Mouse (Mus musculus) 3T3-L1 (cell line): ENCODE data around the gene Fyn.

ENCODE experiments used
- DNase-seq: peaks from one replicate; pipeline ENCODE4 v3.0.0-alpha.2; 2015; ENCODE audit warnings: low read depth, low spot score

Gene Fyn

DNA sequence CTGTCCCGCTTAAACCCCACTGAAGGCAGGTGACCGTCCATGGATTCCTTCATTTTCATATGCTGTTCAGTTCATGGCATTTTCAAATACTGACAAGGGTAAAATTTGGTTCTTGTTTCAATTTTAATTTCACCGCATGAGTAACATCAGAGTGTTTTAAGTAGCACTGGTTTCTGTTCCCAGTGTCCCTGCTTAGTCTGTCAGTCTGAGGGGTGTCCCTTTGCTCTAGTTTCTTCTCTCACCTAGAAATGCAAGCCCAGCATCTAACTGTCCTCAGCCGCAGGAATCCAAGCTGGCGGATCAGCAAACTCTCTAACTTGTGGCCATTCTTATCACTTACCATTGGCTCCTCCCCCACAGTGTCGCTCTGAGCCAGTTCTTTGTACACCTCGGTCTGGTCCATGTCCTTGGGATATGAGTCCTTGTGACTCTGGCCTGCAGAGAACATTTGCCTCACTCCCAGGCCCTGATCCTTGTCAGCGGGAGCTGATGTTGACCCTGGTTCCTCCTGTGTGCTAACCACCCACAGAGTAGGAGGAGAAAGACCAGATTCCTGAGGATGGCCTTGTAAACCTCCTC lies 9.5 kb downstream of the Fyn start:
- DNase-seq, result no peak

DNA sequence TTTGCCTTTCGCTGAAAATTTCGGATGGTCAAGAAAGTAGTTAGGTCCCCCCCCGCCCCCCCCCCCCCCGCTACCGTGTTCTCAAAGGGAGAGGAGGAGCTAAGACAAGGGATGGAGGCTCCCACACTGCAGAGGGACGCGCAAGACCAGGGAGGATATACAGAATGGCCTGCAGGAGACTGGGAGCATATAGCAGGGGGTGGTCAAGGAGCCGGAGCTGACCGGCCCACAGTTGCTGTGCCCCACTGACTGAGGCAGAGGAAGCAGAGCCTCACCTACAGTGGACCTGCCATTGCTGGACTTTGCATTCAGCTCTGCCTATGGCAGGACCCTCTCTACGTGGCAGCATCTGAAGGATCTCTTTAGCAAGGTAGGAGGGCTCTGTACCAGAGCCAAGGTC lies 10.6 kb downstream of the Fyn start:
- no peak for DNase-seq

DNA sequence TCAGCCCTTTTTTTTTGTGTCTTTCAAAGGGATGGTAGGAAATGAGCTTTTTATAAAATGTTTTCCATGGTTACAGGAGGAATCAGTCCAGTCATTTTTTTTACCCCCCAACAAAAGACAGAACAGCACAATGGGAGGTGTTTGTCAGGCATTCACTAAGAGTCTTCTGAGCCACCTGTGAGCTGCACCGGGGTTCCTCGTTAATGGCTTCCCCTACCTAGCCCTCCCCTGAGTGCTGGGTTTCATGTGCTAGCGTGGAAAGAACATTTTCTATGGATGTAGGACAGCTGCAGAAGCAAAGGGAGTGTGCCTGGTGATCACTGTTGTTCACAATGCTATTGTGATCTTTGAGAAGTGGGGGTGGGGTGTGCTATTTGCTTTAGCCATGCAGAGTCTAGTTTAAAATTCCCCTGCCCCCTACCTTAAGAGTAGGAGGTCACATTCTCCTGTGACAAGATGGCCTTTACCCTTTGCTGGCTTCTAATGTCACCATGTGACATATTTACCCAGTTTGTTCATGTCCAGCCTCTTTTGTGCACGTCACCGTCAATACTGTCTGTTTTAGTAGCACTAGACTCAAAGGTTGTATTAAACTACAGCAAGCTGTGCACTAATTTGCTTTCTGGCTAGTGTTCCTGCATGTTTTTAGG lies 11.2 kb downstream of the Fyn start:
- no peak for DNase-seq

DNA sequence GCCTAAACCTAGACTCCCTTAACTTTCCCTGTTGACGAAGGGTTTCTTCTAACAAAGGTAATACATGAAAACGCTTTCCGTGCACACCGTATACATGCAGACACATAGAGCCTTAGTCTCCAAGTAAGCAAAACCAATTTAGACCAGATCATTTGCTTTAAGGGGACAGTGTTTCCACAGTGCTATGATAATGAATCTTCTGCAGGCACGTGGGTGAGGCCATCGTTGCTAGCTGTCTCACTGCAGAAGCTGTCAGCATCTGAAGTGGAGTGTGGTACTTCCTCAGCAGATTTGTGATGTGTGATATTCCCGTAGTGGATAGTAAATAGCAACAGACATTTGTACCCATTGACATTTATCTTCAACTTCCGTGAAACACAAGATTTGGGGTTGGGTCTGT lies 16.6 kb downstream of the Fyn start:
- no peak for DNase-seq

DNA sequence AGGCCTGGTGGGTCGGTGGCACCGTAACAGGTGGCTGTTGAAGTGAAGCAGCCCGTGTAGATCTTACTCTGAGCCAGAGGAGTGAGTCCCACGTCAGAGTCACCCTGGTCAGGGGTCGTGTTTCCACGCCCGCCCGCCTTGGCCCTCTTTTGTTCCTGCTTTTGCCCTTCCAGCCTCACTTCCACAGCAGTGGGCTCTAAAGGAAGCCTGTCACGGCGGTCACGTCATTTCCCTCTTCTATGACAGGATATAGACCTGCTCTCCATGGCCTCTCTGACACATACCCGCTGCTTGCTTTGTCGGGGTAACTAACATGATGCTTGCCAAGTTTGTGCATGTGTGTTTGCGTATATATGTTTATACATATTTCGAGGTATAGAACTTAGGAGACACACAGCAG lies 17.5 kb downstream of the Fyn start:
- no peak for DNase-seq

DNA sequence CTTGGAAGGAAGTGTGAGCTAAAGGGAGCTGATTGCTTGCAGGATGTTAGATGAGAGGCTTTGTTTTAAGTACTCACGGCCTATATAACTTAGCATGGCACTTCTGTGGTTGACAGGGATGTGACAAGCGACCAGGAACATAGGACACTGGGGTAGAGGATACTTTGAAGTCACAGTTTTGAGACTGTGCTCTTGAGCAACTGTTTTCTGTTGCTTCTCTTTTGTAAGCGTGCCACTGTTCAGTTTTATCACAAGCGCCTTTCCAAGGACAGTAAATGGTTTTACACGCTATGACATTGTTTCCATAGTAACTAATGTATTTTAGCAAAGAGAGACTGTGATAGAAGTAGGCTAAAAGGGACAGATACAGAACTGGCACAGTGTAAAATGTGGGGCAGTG lies 18.4 kb downstream of the Fyn start:
- DNase-seq, result no peak

DNA sequence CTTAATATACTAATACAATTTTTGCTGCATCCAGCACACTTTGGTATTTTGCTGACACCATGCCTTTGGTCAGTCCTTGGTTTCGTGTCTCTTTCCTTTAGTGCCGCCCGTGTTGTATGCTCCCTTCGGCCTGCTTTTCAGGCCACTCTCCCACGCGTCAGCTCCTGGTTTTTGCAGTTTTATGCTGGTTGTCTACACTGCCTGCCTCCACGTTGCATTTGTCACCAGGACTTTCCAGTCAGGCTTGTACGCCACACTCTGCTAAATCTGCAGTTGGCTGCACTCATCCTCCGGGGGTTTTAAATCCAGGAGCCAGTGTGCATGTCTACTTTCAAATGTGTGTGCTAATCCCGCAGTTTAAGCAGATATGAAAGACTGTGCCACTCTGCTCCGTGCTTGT lies 18.9 kb downstream of the Fyn start:
- no peak for DNase-seq

DNA sequence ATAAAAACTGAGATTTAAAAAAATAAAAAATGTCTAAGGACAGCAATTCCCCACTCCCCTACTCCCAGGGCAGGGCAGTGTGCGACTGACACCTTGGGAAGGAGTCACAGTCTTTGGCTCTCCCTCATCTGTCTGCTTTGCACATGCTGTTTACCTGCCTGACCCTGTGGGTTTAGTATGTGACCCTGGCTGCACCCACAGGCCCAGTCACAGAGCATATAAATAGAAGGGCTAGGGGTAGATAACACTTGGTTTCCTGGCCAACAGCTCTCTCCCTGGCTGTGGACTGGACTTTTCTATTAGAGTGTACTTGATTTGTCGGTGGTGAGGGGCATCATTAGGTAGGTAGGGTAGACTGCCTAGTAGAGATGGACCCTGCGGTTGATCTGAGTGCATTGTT lies 19.5 kb downstream of the Fyn start:
- no peak for DNase-seq

DNA sequence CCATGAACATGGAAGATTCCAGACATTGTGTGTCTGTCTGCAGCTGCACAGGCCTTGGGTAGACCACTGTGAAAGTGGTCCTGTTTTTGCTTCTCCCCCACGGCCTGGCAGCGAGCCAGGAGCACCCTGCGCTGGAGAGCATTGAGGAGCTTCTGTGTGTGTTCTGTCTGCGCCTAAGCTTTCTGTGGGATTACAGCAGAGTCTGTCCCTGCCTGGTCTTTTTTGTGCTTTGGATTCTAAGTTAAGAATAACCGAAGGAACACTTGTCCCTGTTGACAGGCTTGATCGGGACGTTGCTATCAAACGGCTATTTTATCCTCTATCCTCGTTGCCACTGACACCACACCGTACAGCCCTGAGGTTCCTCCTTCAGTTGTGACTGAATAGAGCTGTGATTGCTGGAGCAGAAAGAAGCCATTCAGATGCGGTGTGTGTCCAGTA lies 20.8 kb downstream of the Fyn start:
- no peak for DNase-seq

DNA sequence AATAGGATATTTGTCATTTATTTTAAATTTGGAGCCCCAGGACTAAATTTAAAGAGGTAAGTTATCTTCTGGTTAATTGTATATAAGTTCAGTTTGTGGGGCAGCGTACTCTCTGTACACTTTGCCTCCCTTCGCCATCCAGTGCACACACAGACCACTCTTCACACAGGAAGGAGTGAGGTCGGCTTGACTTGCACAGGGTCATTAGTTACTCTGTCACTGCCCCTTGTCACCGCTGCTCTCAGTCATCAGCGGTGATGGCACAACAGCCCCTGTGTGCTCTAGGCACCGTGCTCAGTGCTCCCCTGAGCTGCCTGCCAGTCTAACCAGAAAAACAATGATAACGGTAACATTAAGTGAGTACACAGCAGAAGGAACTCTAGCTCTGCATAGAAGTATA lies 21.9 kb downstream of the Fyn start:
- DNase-seq, result no peak

DNA sequence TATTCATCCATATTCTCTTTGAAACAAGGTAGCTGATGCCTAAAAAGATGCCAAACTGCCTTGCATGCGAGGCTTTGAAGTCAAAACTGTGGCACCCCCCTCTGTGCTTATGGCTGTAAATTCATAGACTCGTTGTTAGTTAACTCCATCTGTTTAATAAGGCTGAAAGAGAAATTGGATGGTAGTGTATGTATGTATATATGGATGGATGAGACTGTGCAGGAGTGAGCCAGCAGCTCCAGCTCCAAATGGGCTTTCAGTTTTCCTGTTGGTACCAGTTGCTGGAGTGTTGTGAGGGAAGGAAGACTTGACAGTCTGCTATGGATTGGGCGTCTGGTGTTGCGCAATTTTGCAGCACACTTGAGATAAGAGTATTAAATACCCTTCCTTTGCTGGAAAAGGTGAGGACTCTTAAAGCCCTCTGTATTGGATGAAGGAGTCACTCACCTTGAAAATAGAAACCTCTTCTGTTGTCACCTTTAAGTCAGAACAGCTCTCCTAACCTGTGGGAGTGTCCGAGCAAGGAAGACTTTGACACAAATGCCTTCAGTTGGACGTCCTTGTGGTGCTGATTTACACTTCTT lies 24.3 kb downstream of the Fyn start:
- DNase-seq, result no peak

DNA sequence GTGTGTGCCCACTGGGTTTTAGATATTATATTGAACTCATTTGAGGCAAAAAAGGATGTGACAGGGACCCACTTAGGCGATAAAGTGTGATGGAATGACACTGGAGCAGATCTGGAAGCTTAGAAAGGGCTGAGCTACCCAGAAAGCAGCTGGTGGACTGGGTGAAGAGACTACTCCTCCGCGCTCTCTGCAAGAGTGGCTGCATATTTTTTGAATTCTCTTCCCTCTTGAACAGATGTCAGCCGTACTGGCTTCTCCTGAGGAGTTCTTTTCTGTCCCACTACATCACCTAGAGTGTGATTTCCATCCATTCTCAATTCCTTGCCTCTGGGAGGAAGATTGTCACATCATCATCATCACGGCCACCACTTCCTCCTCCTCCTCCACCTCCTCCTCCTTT lies 26.9 kb downstream of the Fyn start:
- DNase-seq, result no peak

DNA sequence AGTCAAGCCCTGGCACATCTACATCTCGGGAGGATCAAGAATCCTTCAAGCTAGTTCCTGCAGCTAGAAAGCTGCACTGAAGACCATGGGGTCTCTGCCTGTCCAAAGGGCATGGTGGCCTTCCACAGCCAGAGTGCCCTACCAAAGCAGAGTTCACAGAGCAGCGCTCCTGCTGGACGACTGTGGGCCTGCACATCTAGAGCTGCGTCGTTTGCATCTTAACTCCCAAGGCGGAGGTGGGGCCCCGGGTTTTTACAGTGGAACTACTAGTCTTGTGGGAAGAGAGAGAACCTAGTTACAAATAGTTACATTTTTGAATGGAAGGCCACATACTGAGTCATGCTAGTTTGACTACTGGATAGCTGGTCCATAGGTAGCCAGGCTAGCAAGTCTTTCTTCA lies 30.3 kb downstream of the Fyn start:
- no peak for DNase-seq

DNA sequence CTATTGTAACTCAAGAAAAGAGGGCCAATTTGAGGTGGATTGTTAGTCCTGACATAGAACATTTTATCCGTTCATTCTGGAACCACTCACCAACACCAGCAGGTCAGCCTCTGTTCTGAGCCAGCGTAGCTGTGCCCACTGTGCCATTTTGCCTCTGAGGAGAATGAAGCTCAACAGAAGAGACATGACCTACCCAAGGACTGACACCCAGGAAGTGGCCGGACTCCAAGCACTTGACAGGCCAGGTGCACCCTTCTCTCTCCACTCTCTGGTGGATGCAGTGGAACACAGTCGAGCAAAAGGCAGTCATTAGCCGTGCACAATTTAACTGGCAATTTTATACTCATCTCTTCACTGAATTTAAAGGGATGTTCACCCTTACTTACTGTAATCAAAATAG lies 31.5 kb downstream of the Fyn start:
- DNase-seq, result no peak

DNA sequence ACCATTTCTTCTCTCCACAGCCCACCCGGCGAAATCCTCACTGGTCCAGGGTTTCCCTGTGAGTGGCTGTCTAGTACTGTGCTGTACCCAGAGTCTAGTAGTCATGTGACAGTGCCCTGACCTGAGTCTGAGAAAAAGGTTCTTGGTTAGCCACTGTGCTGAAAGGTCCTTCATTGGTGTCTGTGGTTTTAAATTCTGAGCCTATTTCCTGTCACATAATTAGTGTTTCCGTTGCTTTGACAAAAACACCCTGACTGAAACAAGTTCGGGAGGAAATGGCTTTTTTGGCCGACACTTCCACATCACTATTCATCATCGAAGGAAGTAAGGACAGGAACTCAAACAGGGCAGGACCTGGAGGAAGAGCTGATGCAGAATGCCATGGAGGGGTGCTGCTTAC lies 33.8 kb downstream of the Fyn start:
- no peak for DNase-seq

DNA sequence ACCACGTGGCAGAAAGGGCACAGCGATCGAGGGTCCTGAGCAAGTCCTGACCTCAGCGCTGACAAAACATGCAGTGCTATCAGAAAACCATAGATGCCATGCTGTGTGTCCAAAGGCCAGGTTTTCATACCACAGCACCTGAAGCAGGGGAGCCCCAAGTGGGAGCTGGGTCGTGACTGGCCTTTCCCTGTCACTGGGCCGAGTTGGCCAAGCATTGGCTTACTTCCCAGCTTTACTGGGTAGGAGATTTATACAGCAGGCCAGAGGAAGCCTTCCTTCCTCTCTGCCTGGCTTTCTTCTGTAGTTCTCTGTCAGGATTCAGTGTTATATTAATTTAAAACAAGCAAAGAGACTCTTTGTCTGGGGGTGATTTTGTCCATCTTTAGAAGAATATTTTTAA lies 35.1 kb downstream of the Fyn start:
- no peak for DNase-seq

DNA sequence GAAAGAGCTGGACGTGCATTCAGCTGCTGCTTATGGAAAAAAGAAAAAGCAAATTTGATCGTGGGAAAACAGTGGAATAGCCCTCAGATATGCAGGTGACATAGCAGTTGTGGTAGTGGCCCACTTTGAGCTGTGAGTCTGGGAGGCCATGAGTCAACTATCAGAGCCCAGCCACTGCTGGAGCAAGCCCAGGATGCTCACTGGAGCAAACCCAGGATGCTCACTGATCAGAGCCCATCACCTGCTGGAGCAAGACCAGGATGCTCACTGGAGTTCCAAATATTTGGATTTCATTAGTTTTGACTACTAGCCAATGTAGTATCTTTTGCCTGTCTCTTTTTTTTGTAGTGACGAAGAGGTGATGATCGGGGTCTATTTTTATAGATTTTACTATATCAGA lies 35.5 kb downstream of the Fyn start:
- no peak for DNase-seq

DNA sequence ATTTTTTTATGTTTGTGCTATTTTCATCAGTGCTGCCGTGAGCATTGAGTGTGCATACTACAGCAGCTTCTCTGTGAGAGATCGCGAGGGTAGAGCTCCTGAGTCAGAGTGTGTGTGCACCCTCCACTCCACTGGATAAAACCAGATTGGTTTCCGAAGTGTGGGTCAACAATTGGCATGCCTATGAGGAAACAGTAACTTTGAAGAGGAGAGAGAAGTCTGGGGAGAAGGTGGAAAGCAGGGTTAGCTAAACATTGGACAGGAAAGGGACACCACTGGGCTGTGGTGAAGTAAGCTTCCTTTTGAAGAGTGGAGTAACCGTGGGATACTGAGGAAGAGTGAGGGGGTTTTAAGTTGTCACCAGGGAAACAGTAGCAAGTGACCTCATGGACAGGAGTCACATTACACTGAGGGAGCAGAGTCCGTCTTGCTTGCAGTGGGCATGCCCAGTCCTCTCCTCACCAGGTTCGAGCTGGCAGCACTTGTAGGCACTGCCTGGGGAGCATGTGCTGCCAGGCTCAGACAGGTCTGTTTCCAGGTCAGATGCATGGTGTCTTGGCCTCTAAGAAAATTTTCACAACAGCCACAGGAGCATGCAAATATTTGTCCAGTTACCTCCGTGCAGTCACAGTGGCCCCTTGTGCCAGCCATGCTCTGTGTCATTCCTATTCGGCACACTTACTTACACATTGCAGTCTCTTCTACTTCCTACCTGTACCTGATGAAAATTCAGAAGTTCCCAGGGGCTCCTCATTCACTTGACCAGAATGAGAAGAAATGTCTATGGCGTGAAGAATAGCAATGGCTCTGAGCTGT lies 37.5 kb downstream of the Fyn start:
- DNase-seq, result no peak

DNA sequence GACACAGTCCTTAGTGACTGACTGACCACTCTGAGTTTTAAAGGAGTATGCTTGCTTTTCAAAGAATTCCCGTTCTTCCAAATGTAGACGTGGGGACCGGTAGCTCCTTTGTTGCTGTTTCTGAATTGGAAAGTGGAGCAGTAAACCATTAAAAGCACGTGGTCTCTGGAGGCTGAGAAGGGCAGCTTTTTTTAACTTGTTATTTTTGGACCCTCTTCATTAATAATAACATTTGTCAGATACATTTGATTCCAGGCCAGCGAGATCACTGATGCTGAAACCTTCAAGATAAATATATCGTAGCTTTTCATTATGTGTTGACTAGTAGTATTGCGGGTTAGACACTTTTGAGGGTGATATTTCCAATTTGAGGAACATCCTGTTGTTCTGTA lies 38.1 kb downstream of the Fyn start:
- DNase-seq, result no peak

DNA sequence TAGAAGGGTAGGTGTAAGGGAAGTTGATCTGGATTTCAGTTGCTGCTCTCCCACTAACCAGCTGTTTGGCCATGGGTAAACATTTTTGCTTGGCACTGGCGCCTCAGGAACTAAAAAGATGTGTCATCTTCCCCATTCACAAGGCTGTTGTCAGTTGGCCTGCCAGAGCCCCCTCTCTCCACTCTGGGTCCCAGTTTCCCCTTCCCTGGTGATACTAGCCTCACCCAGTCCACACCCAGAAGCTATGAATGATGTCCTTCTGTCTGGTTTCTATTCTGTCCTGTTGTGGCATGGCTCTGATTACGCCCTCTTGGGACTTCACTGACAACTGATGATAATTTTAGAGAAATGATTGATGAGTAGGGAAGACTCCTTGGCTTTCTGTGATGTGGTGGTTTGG lies 38.9 kb downstream of the Fyn start:
- DNase-seq, result no peak

DNA sequence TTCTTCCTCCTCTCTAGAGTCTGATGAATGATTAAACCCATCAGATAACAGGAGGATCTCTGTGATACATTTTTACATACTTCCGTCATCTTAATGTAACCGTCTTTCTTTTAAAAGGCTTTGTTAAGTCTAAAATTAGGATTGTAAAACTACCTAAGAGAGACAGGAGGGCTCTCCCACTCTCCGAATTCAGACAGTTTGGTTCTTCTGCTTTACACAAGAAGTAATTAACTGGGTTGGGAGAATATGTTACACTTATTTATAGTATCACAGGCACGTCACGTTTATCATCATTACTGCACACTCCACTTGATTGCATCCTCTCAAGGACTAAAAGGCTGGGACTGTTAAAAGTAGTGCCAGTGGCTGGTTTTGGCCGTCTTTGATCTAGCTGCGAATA lies 40.9 kb downstream of the Fyn start:
- DNase-seq, result no peak

DNA sequence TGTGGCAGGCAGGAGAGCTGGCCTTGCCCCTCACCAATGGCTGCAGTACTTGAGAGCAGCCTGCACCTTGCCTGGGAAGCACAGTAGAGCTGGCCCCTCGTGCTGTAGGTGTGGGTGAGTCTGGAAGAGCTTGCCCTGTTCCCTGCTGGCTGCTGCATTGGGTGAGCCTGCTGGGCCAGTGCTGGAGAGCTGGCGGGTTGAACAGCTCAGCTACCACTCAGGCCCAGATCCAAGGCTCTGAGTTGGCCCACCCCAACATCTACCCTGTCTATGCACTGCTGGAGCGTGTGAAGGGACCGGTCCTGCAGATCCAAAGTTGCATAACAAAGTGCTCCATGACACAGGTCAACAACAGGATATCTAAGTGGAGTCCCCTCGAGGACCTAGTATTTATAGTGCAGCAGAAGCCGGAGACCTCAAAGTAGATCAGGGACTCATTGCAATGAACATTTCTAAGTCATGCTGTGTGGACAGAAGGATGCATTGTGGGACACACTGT lies 41.5 kb downstream of the Fyn start:
- DNase-seq, result no peak
